Mouse (Mus musculus): ENCODE results near the gene Creb3l1.

The Creb3l1 gene

DNA sequence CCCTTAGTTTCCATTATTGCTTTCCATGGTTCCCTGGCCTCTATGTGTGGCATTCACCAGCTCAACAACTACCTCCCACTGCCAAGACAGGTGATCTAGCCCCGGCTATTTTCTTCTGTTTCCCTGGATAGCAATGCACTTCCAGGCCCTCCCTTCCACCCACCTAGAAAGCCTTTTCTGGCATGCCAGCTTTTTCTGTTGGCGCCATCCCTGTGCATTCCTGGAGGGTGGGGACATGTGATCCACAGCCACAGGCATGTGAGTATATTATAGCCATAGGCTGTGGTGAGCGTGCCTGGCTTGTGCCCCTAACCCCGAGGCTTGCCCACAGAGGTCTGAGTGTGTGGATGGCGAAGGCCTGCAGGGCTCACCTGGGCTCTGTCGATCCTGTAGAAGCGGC is 88.1 kb downstream of the Creb3l1 start:
- DNase-seq: no peak

GRCm38 (mm10) chr2:91934826-91935525 is 89.3 kb downstream of the Creb3l1 start:
- no peak for DNase-seq

GRCm38 (mm10) chr2:91934016-91934415 is 90.3 kb downstream of the Creb3l1 start:
- no peak for DNase-seq

GRCm38 (mm10) chr2:91933471-91933870 is 90.8 kb downstream of the Creb3l1 start:
- DNase-seq: no peak

DNA sequence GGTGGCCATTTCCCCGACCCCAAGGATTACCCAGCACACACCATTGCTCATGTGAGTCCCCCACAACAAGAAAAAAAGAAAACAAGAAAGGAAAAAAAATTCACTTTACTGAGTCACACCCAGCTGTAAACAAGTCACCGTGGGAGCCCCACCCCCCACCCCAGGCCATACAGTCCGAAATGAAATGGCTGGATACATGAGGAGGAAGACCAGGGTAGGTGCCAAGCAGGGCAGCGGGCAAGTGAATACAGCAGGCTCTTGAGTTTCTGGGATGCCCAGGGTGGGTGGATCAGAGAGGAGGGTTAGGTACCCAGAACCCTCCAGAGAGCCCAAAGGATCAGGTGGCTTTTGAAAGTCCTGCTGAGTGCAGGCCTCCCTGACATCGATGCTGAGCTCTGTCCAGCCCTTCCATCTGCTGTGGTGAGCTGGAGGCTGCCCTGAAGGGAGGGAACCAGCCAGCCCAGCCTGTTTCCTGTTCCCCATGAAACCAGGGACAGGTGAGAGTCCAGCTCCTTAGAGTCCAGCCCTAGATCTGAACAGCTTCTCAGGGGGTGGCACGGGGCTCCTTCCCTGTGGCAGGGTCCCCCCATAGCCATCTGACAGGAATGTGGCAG is 91.5 kb downstream of the Creb3l1 start:
- DNase-seq: no peak

Measured in right cerebral cortex, postnatal 14 days (tissue).